Mouse (Mus musculus) limb, embryonic 14.5 days (tissue): ENCODE measurements around the gene Cdip1. TPM values are rescaled to one million over a fixed set of nuclear protein-coding genes. Genes with fewer than 3 reads are reported as not detected.

ENCODE experiments used
- ATAC-seq: fragments of 200-750 bp; cut with Nextera tagmentation; 2 replicates; pipeline ENCODE4 v1.8.0; 2017; ENCODE audit warnings: low read depth, moderate number of reproducible peaks, moderate TSS enrichment; ENCODE audit not compliant: low FRiP score
- DNase-seq: peaks from one replicate; pipeline ENCODE4 v3.0.0-alpha.2; 2015; ENCODE audit warnings: low spot score
- H3K27ac ChIP-seq: fragments of 300-500 bp; sonication (generic); replicated peaks from 2 replicates; pipeline ENCODE4 v1.5.1; 2014; ENCODE audit warnings: low read depth, mild to moderate bottlenecking, low read length, moderate library complexity, mixed read lengths
- H3K27me3 ChIP-seq: fragments of 300-500 bp; sonication (generic); 2 replicates; pipeline ENCODE4 v1.6.1; 2014; ENCODE audit warnings: low read length, mixed read lengths; ENCODE audit not compliant: control insufficient read depth, insufficient read depth
- H3K36me3 ChIP-seq: fragments of 300-500 bp; sonication (generic); 2 replicates; pipeline ENCODE4 v1.6.1; 2014; ENCODE audit warnings: mild to moderate bottlenecking, low read length, moderate library complexity, mixed read lengths; ENCODE audit not compliant: control insufficient read depth, insufficient read depth
- H3K4me1 ChIP-seq: fragments of 300-500 bp; sonication (generic); 2 replicates; pipeline ENCODE4 v1.6.1; 2014; ENCODE audit warnings: antibody characterized with exemption, low read length, mixed read lengths; ENCODE audit not compliant: control insufficient read depth, insufficient read depth
- H3K4me2 ChIP-seq: fragments of 300-500 bp; sonication (generic); replicated peaks from 2 replicates; pipeline ENCODE4 v1.6.1; 2014; ENCODE audit warnings: low read depth, mild to moderate bottlenecking, low read length, moderate library complexity; ENCODE audit not compliant: severe bottlenecking
- H3K4me3 ChIP-seq: fragments of 300-500 bp; sonication (generic); replicated peaks from 2 replicates; pipeline ENCODE4 v1.5.1; 2014; ENCODE audit warnings: low read length
- H3K9ac ChIP-seq: fragments of 300-500 bp; sonication (generic); 2 replicates; pipeline ENCODE4 v1.6.1; 2014; ENCODE audit warnings: mild to moderate bottlenecking, low read depth, low read length, moderate library complexity; ENCODE audit not compliant: severe bottlenecking
- H3K9me3 ChIP-seq: fragments of 300-500 bp; sonication (generic); 2 replicates; pipeline ENCODE4 v1.6.1; 2016; ENCODE audit warnings: low read length; ENCODE audit not compliant: control insufficient read depth
- POLR2A ChIP-seq: fragments of 200-500 bp; IDR thresholded peaks from 2 replicates; pipeline ENCODE4 v1.8.0; 2012; ENCODE audit warnings: inconsistent platforms, mild to moderate bottlenecking, moderate library complexity, borderline replicate concordance; ENCODE audit not compliant: insufficient read depth, insufficient read length; ENCODE audit errors: extremely low read depth
- WGBS: fragments of 180-500 bp; shearing (Covaris S2); extraction: QIAGEN DNeasy Blood & Tissue Kit; methylation state at CpG from one replicate; pipeline ENCODE4 v1.1.7; 2014; 5-methylcytosine and 5-hydroxymethylcytosine counted together
- polyA plus RNA-seq, 2 experiments: library from polyadenylated mRNA; depleted of rRNA in 1 of 2; stranded (reverse) in 1 of 2; unstranded in 1 of 2; fragments of >200 nt; fragmentation: Nextera tagmentation in 1 of 2; extraction: Ambion mirVana in 1 of 2; gene quantifications; 2 replicates each; pipeline versions ENCODE4 v1.2.1 to v1.2.3; 2012 to 2014

Cdip1 gene
- polyA plus RNA-seq, 2 experiments, result 81.2 to 84.8 TPM

DNA sequence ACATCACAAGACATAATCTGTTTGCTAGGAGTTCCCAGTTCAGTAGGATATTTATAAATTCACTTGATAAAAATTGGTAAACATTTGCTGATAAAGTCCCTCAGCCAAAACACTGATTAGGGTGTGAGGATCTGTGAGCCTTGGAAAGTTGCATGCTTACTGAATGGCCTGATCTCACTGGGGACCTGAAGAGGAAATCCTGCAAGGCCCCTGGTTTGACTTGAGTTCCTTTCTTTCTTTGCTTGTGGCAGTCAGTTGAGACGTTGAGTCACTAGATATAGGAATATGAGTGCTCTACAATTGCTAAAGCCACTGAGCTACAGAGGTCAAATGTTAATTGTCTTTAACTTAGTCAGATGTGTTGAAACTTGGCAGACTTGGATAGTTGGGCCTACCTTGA, 62.1 kb downstream of the Cdip1 start:
- 52% methylated on average over 1 of the region's 1 CpGs for WGBS
- Histone ChIP-seq H3K27ac (no peak overlapping the region), H3K4me2 (no peak overlapping the region), H3K36me3 (no peaks in the 10 kb centered on the region), H3K4me3 (no peak overlapping the region), H3K27me3 (no peaks in the 10 kb centered on the region), H3K9me3 (no peaks in the 10 kb centered on the region), H3K9ac (no peak overlapping the region), H3K4me1 (peaks cover 10% of the 10 kb centered on the region; the same call in 1 of the 2 replicates)
- ATAC-seq, result no peak
- DNase-seq, result no peak
- no peak for TF ChIP-seq POLR2A

DNA sequence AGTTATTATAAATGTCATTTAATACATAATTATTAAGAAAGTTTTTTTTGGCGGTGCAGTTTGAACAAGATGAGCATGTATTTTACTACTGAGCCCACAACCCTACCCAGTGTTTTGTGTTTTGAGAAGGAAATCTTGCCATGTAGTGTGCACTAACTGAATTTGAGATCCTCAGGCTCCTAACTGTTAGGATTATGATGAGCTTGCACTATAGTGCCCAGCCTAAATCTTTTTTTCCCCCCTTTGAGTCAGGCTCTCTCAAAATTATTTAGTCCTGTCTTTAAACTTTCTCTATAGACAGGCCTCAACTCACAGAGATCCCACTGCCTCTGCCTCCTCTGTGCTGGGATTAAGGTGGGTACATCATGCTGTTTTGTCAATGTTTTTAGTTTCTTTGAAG, 62.6 kb downstream of the Cdip1 start:
- ATAC-seq (no peak), DNase-seq (no peak)
- 95% methylated on average over 1 of the region's 1 CpGs for WGBS
- no peak for TF ChIP-seq POLR2A
- H3K27ac ChIP-seq, result no peak overlapping the region
- H3K4me2 ChIP-seq, result peak overlapping the region; percentile 79; the same call in 1 of the 2 replicates
- H3K36me3 ChIP-seq, result no peaks in the 10 kb centered on the region
- H3K4me3 ChIP-seq, result 0 out of 2 replicates have a peak overlapping the region, but pooled peaks have one; percentile 97
- H3K4me1 ChIP-seq, result peaks cover 10% of the 10 kb centered on the region; the same call in 1 of the 2 replicates
- no peaks in the 10 kb centered on the region for H3K9me3 ChIP-seq
- H3K9ac ChIP-seq, result no peak overlapping the region
- H3K27me3 ChIP-seq, result no peaks in the 10 kb centered on the region

DNA sequence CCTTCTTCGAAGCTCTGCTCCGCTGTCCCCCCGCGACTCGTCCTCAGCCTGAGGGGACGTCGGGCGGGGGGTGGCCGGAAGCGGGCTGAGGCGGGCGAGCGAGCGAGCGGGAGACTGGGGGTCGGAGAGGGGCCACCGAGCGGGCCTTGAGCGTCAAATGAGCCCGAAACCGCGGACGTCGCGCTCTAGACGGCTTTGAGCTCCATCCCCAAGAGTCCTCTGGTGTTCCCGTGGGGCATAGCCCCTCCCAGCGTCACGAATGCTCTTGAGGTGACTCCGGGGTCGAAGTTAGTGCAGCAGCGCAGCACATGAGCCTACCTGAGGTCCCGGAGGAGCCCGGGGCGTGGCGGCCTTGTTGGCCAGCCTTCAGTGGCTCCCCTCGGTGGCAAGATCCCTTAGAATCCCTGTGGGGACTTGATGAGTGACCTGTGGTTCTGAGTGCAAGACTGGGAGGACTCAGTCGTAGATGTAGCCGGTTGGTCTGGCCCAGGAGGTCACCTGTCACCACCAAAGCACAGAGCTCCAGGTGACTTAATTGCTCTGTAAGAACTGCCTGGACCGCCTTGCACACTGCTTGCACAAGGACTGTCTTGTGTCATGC, 63.5 kb downstream of the Cdip1 start:
- Histone ChIP-seq H3K9me3 (no peaks in the 10 kb centered on the region), H3K4me1 (peaks cover 10% of the 10 kb centered on the region; the same call in 1 of the 2 replicates), H3K4me2 (peak overlapping the region; percentile 79), H3K9ac (peak overlapping the region; percentile 91), H3K4me3 (peak overlapping the region; percentile 97), H3K27ac (peak overlapping the region; percentile 77), H3K36me3 (no peaks in the 10 kb centered on the region), H3K27me3 (no peaks in the 10 kb centered on the region)
- DNase-seq (peak; percentile 10), ATAC-seq (peak; percentile 83)
- under 1% methylated on average over 39 of the region's 40 CpGs for WGBS
- TF ChIP-seq POLR2A, result no peak

DNA sequence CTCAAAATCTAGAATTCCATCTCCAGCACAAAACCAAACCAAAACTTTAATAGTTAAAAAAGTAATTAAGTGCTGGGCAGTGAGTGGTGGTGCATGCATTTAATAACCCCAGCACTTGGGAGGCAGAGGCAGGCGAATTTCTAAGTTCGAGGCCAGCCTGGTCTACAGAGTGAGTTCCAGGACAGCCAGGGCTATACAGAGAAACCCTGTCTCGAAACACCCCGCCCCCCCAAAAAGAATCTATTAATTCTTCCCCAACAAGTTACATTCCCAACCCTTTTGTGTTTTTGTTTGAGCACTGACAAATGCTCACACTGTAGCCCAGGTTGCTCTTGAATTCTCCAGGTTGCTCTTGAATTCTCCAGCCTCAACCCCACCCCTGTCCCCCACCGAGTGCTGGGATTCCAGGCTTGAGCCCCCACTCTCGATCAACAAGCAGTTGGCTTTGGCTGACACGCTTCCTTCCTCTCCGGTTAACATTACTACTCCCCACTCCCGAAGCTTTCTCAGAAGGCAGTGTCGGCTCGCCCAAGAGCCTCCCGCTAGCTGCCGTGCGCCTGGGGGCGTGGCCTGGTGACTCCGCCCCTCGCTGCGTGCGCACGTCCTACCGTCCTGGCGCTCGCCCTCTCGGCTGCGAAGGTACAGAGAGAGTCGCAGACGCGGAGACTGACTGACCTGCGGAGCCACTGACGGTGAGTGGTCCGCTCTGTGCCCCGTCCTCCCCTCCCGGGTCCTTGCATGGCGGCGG, 64.1 kb downstream of the Cdip1 start, which contains the start of gene Hmox2:
Gene Hmox2 (plus strand): TSS at position 582 of the 748 bp plus-strand sequence.
- H3K4me1 ChIP-seq, result peaks cover 7% of the 10 kb centered on the region; the same call in 1 of the 2 replicates
- H3K27me3 ChIP-seq, result no peaks in the 10 kb centered on the region
- no peaks in the 10 kb centered on the region for H3K36me3 ChIP-seq
- DNase-seq (peak; percentile 91), ATAC-seq (peak; percentile 95)
- H3K9ac ChIP-seq, result peak within 1 kb of the TSS; percentile 91
- TF ChIP-seq POLR2A, result peak; percentile 84; the same call in 1 of the 2 replicates
- peak within 1 kb of the TSS; percentile 97 for H3K4me3 ChIP-seq
- WGBS, result 4% methylated on average over 35 of the region's 35 CpGs
- peak within 1 kb of the TSS; percentile 77 for H3K27ac ChIP-seq
- H3K9me3 ChIP-seq, result no peaks in the 10 kb centered on the region
- H3K4me2 ChIP-seq, result peak within 1 kb of the TSS; percentile 79

DNA sequence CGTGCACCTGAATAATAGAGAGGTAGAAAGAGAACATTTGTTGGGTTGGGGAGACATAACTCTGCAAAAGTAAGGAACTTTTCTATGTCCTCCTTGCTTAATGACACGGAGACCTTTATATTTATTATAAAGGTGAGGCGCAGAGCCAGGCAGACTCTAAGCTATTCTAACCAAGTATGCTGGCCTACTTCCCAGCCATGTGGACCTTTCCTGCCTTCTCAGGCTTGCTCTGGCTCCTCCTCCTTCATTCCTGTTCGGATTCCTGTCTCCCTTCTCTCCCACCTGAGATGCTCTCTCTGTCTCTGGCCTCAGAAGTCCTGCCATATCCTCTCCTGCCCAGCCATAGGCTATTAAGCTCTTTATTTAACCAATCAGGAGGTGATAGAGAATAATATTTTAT, 64.8 kb downstream of the Cdip1 start:
- Histone ChIP-seq H3K4me2 (no peak overlapping the region), H3K9ac (no peak overlapping the region), H3K27ac (0 out of 2 replicates have a peak overlapping the region, but pooled peaks have one; percentile 77), H3K4me3 (no peak overlapping the region), H3K27me3 (no peaks in the 10 kb centered on the region), H3K36me3 (no peaks in the 10 kb centered on the region), H3K4me1 (peaks cover 7% of the 10 kb centered on the region; the same call in 1 of the 2 replicates), H3K9me3 (no peaks in the 10 kb centered on the region)
- no peak for ATAC-seq
- DNase-seq, result no peak
- no peak for TF ChIP-seq POLR2A
- 68% methylated on average over 4 of the region's 4 CpGs for WGBS
